Mouse (Mus musculus) CH12.LX (cell line): Measurements from ENCODE around the gene Slc39a9. TPM values are rescaled to one million over a fixed set of nuclear protein-coding genes. Genes with fewer than 3 reads are reported as not detected.

Experiments
- DNase-seq: peaks from one replicate; pipeline ENCODE4 v3.0.0-alpha.2; 2013; ENCODE audit errors: extremely low read depth
- H3K27ac ChIP-seq: 2 replicates; pipeline ENCODE4 v1.5.1; 2012; ENCODE audit warnings: low read depth, mild to moderate bottlenecking, control low read depth, moderate library complexity; ENCODE audit not compliant: insufficient read depth
- H3K27me3 ChIP-seq: replicated peaks from 2 replicates; pipeline ENCODE3; 2012; ENCODE audit warnings: inconsistent platforms
- H3K36me3 ChIP-seq, 2 experiments: replicated peaks in 1 of 2; 2 replicates each; pipeline versions ENCODE3 to v1.6.1; 2012; ENCODE audit warnings: inconsistent platforms in 1 of 2, low read length in 1 of 2, mild to moderate bottlenecking in 1 of 2, mixed read lengths in 1 of 2, moderate library complexity in 1 of 2; ENCODE audit not compliant: control insufficient read depth in 1 of 2, insufficient read depth in 1 of 2
- H3K4me1 ChIP-seq, 2 experiments: 2 replicates each; pipeline ENCODE4 v1.6.1; 2012; ENCODE audit warnings: inconsistent platforms in 1 of 2, moderate library complexity in 1 of 2; ENCODE audit not compliant: insufficient read depth in 2 of 2, control insufficient read depth in 1 of 2
- H3K4me2 ChIP-seq: 2 replicates; pipeline ENCODE4 v1.6.1; 2012; ENCODE audit warnings: low read depth, mild to moderate bottlenecking, control low read depth; ENCODE audit not compliant: poor library complexity, insufficient read depth, severe bottlenecking
- H3K4me3 ChIP-seq, 3 experiments: fragments of 150-350 bp in 1 of 3; sonication (generic) in 1 of 3; replicated peaks in 1 of 3; 2 replicates each; pipeline versions ENCODE3 to v1.5.1; 2011 to 2012; ENCODE audit warnings: low read depth in 2 of 3, low read length in 2 of 3, mild to moderate bottlenecking in 2 of 3, moderate library complexity in 2 of 3, control low read depth in 1 of 3, improper control_type of control experiment in 1 of 3, inconsistent platforms in 1 of 3, mixed read lengths in 1 of 3; ENCODE audit not compliant: poor library complexity in 1 of 3
- H3K79me2 ChIP-seq: replicated peaks from 2 replicates; pipeline ENCODE4 v1.6.1; 2012; ENCODE audit warnings: mild to moderate bottlenecking, moderate library complexity; ENCODE audit not compliant: control insufficient read depth, poor library complexity, insufficient read depth, severe bottlenecking; ENCODE audit errors: extremely low read depth
- H3K9ac ChIP-seq: 2 replicates; pipeline ENCODE4 v1.6.1; 2012; ENCODE audit warnings: low read depth, mild to moderate bottlenecking, control low read depth, moderate library complexity; ENCODE audit not compliant: insufficient read depth
- H3K9me3 ChIP-seq: replicated peaks from 2 replicates; pipeline ENCODE3; 2012; ENCODE audit warnings: low read length, inconsistent platforms, mixed read lengths
- BHLHE40 ChIP-seq: IDR thresholded peaks from 2 replicates; pipeline ENCODE4 v1.6.1; 2011; ENCODE audit warnings: mild to moderate bottlenecking, low read depth, low read length, improper control_type of control experiment
- CHD1 ChIP-seq: IDR thresholded peaks from 2 replicates; pipeline ENCODE4 v1.6.1; 2012; ENCODE audit warnings: low read depth, low read length, improper control_type of control experiment, inconsistent platforms
- CHD2 ChIP-seq: IDR thresholded peaks from 2 replicates; pipeline ENCODE4 v1.6.1; 2011; ENCODE audit warnings: low read length, improper control_type of control experiment
- CTCF ChIP-seq, 2 experiments: IDR thresholded peaks in 1 of 2; conservative IDR thresholded peaks in 1 of 2; 2 replicates each; pipeline ENCODE4 v1.5.1; 2011 to 2012; ENCODE audit warnings: low read depth in 2 of 2, low read length in 2 of 2, improper control_type of control experiment in 1 of 2, inconsistent platforms in 1 of 2, mild to moderate bottlenecking in 1 of 2, moderate library complexity in 1 of 2
- E2F4 ChIP-seq: IDR thresholded peaks from 2 replicates; pipeline ENCODE4 v1.6.1; 2011; ENCODE audit warnings: low read depth, low read length, improper control_type of control experiment; ENCODE audit not compliant: insufficient replicate concordance
- EP300 ChIP-seq: IDR thresholded peaks from 2 replicates; pipeline ENCODE4 v1.6.1; 2011; ENCODE audit warnings: low read length, improper control_type of control experiment
- ETS1 ChIP-seq: conservative IDR thresholded peaks from 2 replicates; pipeline ENCODE4 v1.6.1; 2012; ENCODE audit warnings: low read depth, mild to moderate bottlenecking, inconsistent platforms, low read length, improper control_type of control experiment, moderate library complexity
- GABPA ChIP-seq: IDR thresholded peaks from 2 replicates; pipeline ENCODE4 v1.6.1; 2012; ENCODE audit warnings: low read depth, low read length, improper control_type of control experiment, inconsistent platforms; ENCODE audit not compliant: insufficient replicate concordance
- JUN ChIP-seq: IDR thresholded peaks from 2 replicates; pipeline ENCODE4 v1.6.1; 2011; ENCODE audit warnings: low read depth, mild to moderate bottlenecking, low read length, improper control_type of control experiment, moderate library complexity; ENCODE audit not compliant: insufficient read depth
- JUND ChIP-seq: conservative IDR thresholded peaks from 2 replicates; pipeline ENCODE4 v1.6.1; 2011; ENCODE audit warnings: low read depth, low read length, improper control_type of control experiment
- KAT2A ChIP-seq: IDR thresholded peaks from 2 replicates; pipeline ENCODE4 v1.6.1; 2012; ENCODE audit warnings: low read length, improper control_type of control experiment, inconsistent platforms; ENCODE audit not compliant: insufficient replicate concordance
- MAX ChIP-seq: IDR thresholded peaks from 2 replicates; pipeline ENCODE4 v1.6.1; 2011; ENCODE audit warnings: low read length, improper control_type of control experiment
- MAZ ChIP-seq: IDR thresholded peaks from 2 replicates; pipeline ENCODE4 v1.6.1; 2012; ENCODE audit warnings: low read depth, mild to moderate bottlenecking, inconsistent platforms, low read length, improper control_type of control experiment, moderate library complexity
- MEF2A ChIP-seq: IDR thresholded peaks from 2 replicates; pipeline ENCODE4 v1.6.1; 2014; ENCODE audit warnings: low read depth, mild to moderate bottlenecking, inconsistent platforms, low read length, improper control_type of control experiment, borderline replicate concordance
- MXI1 ChIP-seq: IDR thresholded peaks from 2 replicates; pipeline ENCODE4 v1.6.1; 2011; ENCODE audit warnings: mild to moderate bottlenecking, low read depth, low read length, improper control_type of control experiment
- MYC ChIP-seq: IDR thresholded peaks from 2 replicates; pipeline ENCODE4 v1.6.1; 2011; ENCODE audit warnings: low read depth, mild to moderate bottlenecking, improper control_type of control experiment, low read length
- NRF1 ChIP-seq: IDR thresholded peaks from 2 replicates; pipeline ENCODE4 v1.6.1; 2014; ENCODE audit warnings: low read depth, mild to moderate bottlenecking, inconsistent platforms, low read length, improper control_type of control experiment, moderate library complexity
- PAX5 ChIP-seq: IDR thresholded peaks from 2 replicates; pipeline ENCODE4 v1.6.1; 2012; ENCODE audit warnings: low read length, inconsistent platforms, mixed read lengths
- POLR2A ChIP-seq: IDR thresholded peaks from 2 replicates; pipeline ENCODE4 v1.6.1; 2011; ENCODE audit warnings: low read depth, mild to moderate bottlenecking, improper control_type of control experiment, low read length
- POLR2AphosphoS2 ChIP-seq: IDR thresholded peaks from 2 replicates; pipeline ENCODE4 v1.6.1; 2011; ENCODE audit warnings: low read depth, low read length, improper control_type of control experiment
- RAD21 ChIP-seq: IDR thresholded peaks from 2 replicates; pipeline ENCODE4 v1.6.1; 2011; ENCODE audit warnings: low read depth, mild to moderate bottlenecking, low read length, improper control_type of control experiment, moderate library complexity
- RCOR1 ChIP-seq: conservative IDR thresholded peaks from 2 replicates; pipeline ENCODE4 v1.6.1; 2012; ENCODE audit warnings: low read depth, mild to moderate bottlenecking, inconsistent platforms, low read length, improper control_type of control experiment
- SIN3A ChIP-seq: IDR thresholded peaks from 2 replicates; pipeline ENCODE4 v1.6.1; 2012; ENCODE audit warnings: low read length, improper control_type of control experiment, inconsistent platforms
- SMC3 ChIP-seq: IDR thresholded peaks from 2 replicates; pipeline ENCODE4 v1.6.1; 2011; ENCODE audit warnings: low read depth, low read length, improper control_type of control experiment
- TBP ChIP-seq: conservative IDR thresholded peaks from 2 replicates; pipeline ENCODE4 v1.6.1; 2011; ENCODE audit warnings: low read depth, low read length, improper control_type of control experiment
- UBTF ChIP-seq: IDR thresholded peaks from 2 replicates; pipeline ENCODE4 v1.6.1; 2012; ENCODE audit warnings: low read depth, mild to moderate bottlenecking, inconsistent platforms, low read length, improper control_type of control experiment, moderate library complexity
- USF1 ChIP-seq: IDR thresholded peaks from 2 replicates; pipeline ENCODE4 v1.6.1; 2014; ENCODE audit warnings: low read depth, mild to moderate bottlenecking, inconsistent platforms, low read length, improper control_type of control experiment
- USF2 ChIP-seq: conservative IDR thresholded peaks from 2 replicates; pipeline ENCODE4 v1.6.1; 2011; ENCODE audit warnings: low read depth, low read length, improper control_type of control experiment
- ZMIZ1 ChIP-seq: IDR thresholded peaks from 2 replicates; pipeline ENCODE4 v1.6.1; 2012; ENCODE audit warnings: low read depth, mild to moderate bottlenecking, inconsistent platforms, low read length, improper control_type of control experiment
- dilution Hi-C: fragments of 300-500 bp; cut with MboI; formaldehyde crosslinking; loops from 2 replicates; pipeline ENCODE4 v1.14.3; 2020; ENCODE audit warnings: low sequenced_read_pairs; ENCODE audit not compliant: extremely low pct_unique_long_range_greater_than_20kb, extremely low pct_ligation_motif_present
- in situ Hi-C: fragments of 300-500 bp; cut with MboI; formaldehyde crosslinking; loops from 3 replicates; pipeline ENCODE4 v1.14.3; 2019; ENCODE audit warnings: low sequenced_read_pairs, low pct_ligation_motif_present, low pct_unique_long_range_greater_than_20kb, mixed read lengths
- polyA plus RNA-seq: library from polyadenylated mRNA; unstranded; fragments of >175 nt; gene quantifications from 2 replicates; pipeline ENCODE4 v1.2.1, GENCODE M21; 2012; ENCODE audit warnings: low read depth; ENCODE audit not compliant: insufficient read length
- total RNA-seq, 2 experiments: library from RNA; depleted of rRNA; stranded (reverse); fragments of 300-350 nt in 1 of 2; fragments of >200 nt in 1 of 2; gene quantifications; 2 replicates each; pipeline ENCODE4 v1.2.3; 2012 to 2014

Slc39a9 gene
- total and polyA plus RNA-seq, 3 experiments: 8.0 to 17.1 (median 9.1) TPM

GRCm38 (mm10) chr12:80631790-80632189, 11.9 kb upstream of the Slc39a9 start:
- Histone ChIP-seq H3K4me3 (no peak overlapping the region), H3K36me3 (peaks cover 34 to 75% of the 10 kb centered on the region in 2 experiments), H3K27me3 (no peaks in the 10 kb centered on the region), H3K9ac (no peak overlapping the region), H3K79me2 (no peaks in the 10 kb centered on the region), H3K4me2 (no peak overlapping the region), H3K9me3 (no peaks in the 10 kb centered on the region), H3K27ac (no peak overlapping the region), H3K4me1 (no peaks in the 10 kb centered on the region)
- TF ChIP-seq POLR2AphosphoS2 (peak; percentile 61; the same call in 1 of the 2 replicates), POLR2A (peak; percentile 19; the same call in 1 of the 2 replicates), UBTF (no peak)
- peak; percentile 14 for DNase-seq
- in situ Hi-C loops: no loop called here
- dilution Hi-C loops: no loop called here

DNA sequence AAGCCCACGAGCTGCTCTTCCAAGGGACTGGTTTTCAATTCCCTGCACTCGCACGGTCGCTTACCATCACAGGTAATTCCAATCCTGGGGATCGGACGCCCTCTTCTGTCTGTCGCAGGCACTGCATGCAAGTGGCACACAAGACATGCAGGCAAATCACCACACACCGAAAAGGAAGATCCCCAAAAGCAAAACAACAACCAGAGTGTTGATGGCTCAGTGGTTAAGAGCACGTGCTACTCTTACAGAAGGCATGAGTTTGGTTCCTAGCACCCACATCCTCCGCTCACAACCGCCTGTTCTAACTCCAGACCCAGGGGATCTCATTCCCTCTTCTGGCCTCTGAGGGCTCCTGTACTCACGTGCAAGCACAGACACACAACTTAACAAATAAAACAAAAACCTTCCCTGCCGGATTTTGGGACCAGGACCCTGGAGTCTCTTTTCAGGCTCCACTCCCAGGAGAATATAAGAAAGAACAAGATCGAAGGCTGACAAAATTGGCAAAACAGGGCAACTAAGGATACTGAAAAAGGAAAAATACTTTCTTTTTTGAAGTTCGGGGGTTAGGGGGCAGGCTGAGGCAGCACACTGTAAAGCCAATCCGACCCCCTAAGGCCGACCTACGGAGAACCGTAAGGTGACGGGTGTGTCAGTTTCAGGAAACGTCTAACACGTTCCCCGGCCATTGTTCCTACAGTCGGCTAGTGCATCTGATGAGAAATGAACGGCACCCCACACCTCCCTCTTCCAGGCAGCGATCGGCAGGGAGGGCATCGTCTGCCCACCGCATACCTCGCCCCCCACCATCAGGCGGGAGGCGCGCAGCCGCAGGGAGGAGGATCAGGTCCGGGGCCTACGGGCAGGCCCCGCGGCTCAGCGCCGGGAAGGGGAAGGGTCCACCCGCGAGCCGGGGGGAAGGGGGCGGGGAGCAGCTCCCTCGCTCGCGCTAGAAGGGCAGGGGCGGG, 674 bp upstream of the Slc39a9 start:
- peaks cover 28 to 49% of the 10 kb centered on the region in 2 experiments for H3K36me3 ChIP-seq
- no peaks in the 10 kb centered on the region for H3K27me3 ChIP-seq
- peaks cover 74% of the 10 kb centered on the region for H3K79me2 ChIP-seq
- H3K9me3 ChIP-seq: no peaks in the 10 kb centered on the region
- TF ChIP-seq SIN3A: peak; percentile 74
- TF ChIP-seq RCOR1: no peak
- TF ChIP-seq MYC: peak; percentile 89
- TF ChIP-seq SMC3: peak; percentile 23
- TF ChIP-seq POLR2A: no peak
- TF ChIP-seq RAD21: peak; percentile 32
- TF ChIP-seq CTCF (conservative IDR thresholded peaks at IDR 0.05 in 1 of 2, IDR thresholded peaks at IDR 0.05 in 1 of 2; ENCODE audit: low read depth in 2 of 2, low read length in 2 of 2): peak; percentile 62 to 65
- TF ChIP-seq GABPA: no peak
- TF ChIP-seq POLR2AphosphoS2: no peak
- peak; percentile 81 for TF ChIP-seq MXI1
- TF ChIP-seq PAX5: no peak
- no peak for TF ChIP-seq KAT2A
- no peak for TF ChIP-seq E2F4
- no peak for TF ChIP-seq MAZ
- no peak for TF ChIP-seq NRF1
- no peak for TF ChIP-seq USF2
- 0 out of 2 replicates have a peak, but pooled peaks have one; percentile 58 for TF ChIP-seq UBTF
- TF ChIP-seq MAX: peak; percentile 92
- no peak for TF ChIP-seq JUN
- no peak for TF ChIP-seq MEF2A
- TF ChIP-seq ZMIZ1: no peak
- no peak for TF ChIP-seq EP300
- TF ChIP-seq BHLHE40: peak; percentile 86
- TF ChIP-seq JUND: no peak
- no peak for TF ChIP-seq CHD2
- TF ChIP-seq CHD1: no peak
- no peak for TF ChIP-seq ETS1
- TF ChIP-seq TBP: 0 out of 2 replicates have a peak, but pooled peaks have one; percentile 9
- no peak for TF ChIP-seq USF1
- peaks cover 6 to 54% of the 10 kb centered on the region in 2 experiments; a peak in 3 of 4 replicates for H3K4me1 ChIP-seq
- in situ Hi-C loops: no loop called here
- H3K27ac ChIP-seq: peak overlapping the region; percentile 65
- dilution Hi-C loops: no loop called here
- DNase-seq: peak; percentile 87
- H3K4me2 ChIP-seq: peak overlapping the region; percentile 80
- H3K9ac ChIP-seq: peak overlapping the region; percentile 86
- H3K4me3 ChIP-seq: peak overlapping the region; percentile 83 to 96 (median 89)
